Mouse (Mus musculus) liver, embryonic 15.5 days (tissue): ENCODE data around the gene Gm17349. TPM values are rescaled to one million over a fixed set of nuclear protein-coding genes. Genes with fewer than 3 reads are reported as not detected.
"Not testable (repeated sequence)": the region's sequence is repeated elsewhere in the genome, so short reads cannot be mapped to it uniquely, and the experiment has no call there.

Experiments
- ATAC-seq: fragments of 200-750 bp; cut with Nextera tagmentation; 2 replicates; pipeline ENCODE4 v1.8.0; 2017; ENCODE audit warnings: moderate number of reproducible peaks, mild to moderate bottlenecking, moderate library complexity; ENCODE audit not compliant: insufficient read depth
- H3K27ac ChIP-seq: fragments of 300-500 bp; sonication (generic); replicated peaks from 2 replicates; pipeline ENCODE4 v1.5.1; 2015; ENCODE audit warnings: mild to moderate bottlenecking, inconsistent platforms
- H3K27me3 ChIP-seq: fragments of 300-500 bp; sonication (generic); 2 replicates; pipeline ENCODE4 v1.6.1; 2015; ENCODE audit warnings: mild to moderate bottlenecking, inconsistent platforms
- H3K36me3 ChIP-seq: fragments of 300-500 bp; sonication (generic); replicated peaks from 2 replicates; pipeline ENCODE4 v1.6.1; 2015; ENCODE audit warnings: moderate library complexity, mild to moderate bottlenecking, inconsistent platforms
- H3K4me1 ChIP-seq: fragments of 300-500 bp; sonication (generic); replicated peaks from 2 replicates; pipeline ENCODE4 v1.6.1; 2015; ENCODE audit warnings: inconsistent platforms
- H3K4me2 ChIP-seq: fragments of 300-500 bp; sonication (generic); 2 replicates; pipeline ENCODE4 v1.6.1; 2015; ENCODE audit warnings: moderate library complexity, mild to moderate bottlenecking, inconsistent platforms
- H3K4me3 ChIP-seq: fragments of 300-500 bp; sonication (generic); replicated peaks from 2 replicates; pipeline ENCODE4 v1.5.1; 2015; ENCODE audit warnings: mild to moderate bottlenecking, inconsistent platforms
- H3K9ac ChIP-seq: fragments of 300-500 bp; sonication (generic); 2 replicates; pipeline ENCODE4 v1.6.1; 2015; ENCODE audit warnings: moderate library complexity, mild to moderate bottlenecking, inconsistent platforms
- H3K9me3 ChIP-seq: fragments of 300-500 bp; sonication (generic); replicated peaks from 2 replicates; pipeline ENCODE4 v1.6.1; 2016; ENCODE audit warnings: inconsistent platforms
- WGBS: fragments of 180-500 bp; shearing (Covaris S2); methylation state at CpG from one replicate; pipeline ENCODE4 v1.1.7; 2015; ENCODE audit warnings: mixed read lengths; ENCODE audit not compliant: insufficient replicate concordance; 5-methylcytosine and 5-hydroxymethylcytosine counted together
- polyA plus RNA-seq: library from polyadenylated mRNA; unstranded; fragments of >200 nt; fragmentation: Nextera tagmentation; extraction: Ambion mirVana; gene quantifications from 2 replicates; pipeline ENCODE4 v1.2.1, GENCODE M21; 2015

Gene Gm17349
- polyA plus RNA-seq, 1 experiment from 2014 or later = not detected

DNA sequence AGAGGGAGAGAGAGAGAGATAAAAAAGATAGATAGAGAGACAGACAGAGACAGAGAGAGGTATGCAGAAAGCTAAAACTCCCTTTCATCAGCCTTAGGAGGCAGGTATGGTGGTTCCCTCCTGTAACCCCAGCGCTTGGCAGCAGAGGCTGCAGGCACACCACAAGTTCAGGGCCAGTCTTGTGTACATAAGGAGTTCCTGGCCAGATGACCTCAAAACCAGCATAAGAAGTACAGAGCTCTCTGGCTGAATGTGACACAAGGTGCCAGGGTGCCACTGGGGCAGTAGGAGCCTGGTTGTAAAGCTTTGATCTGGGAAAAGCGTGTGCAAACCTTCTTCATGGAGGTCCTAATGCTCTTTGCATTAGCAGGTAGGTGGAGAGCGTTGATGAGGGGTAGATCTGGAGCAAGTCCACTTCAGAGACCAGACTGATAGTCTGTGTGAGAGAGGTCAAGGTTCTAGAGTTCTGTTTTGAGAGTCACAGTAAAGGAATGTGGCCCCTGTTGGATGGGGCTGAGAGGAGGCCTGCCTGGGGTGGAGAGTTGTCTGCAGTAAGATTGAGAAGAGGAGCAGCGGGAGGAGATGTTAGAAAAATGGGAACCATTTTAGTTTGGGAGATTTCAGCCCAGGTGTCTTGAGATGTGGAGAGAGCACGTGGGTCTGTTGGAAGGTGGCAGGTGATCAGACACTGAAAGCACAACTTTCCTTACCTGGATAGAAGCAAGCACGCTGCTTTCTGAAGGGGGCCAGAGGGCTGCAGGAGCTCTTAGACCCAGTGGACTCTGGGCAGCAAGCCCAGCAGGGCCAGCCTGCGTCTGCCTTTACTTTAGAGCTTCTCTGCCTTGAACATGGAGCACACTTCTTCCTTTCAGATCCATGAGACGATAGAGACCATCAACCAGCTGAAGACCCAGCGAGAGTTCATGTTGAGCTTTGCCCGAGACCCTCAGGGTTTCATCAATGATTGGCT is 5.2 kb upstream of the Gm17349 start:
- peaks cover 63% of the 10 kb centered on the region for H3K36me3 ChIP-seq
- H3K27me3 ChIP-seq = no peaks in the 10 kb centered on the region
- ATAC-seq = no peak
- 78% methylated on average over 10 of the region's 10 CpGs for WGBS
- H3K4me2 ChIP-seq = no peak overlapping the region
- no peak overlapping the region for H3K9ac ChIP-seq
- no peaks in the 10 kb centered on the region for H3K9me3 ChIP-seq
- peaks cover 44% of the 10 kb centered on the region for H3K4me1 ChIP-seq
- 0 out of 2 replicates have a peak overlapping the region, but pooled peaks have one; percentile 29 for H3K27ac ChIP-seq
- no peak overlapping the region for H3K4me3 ChIP-seq

DNA sequence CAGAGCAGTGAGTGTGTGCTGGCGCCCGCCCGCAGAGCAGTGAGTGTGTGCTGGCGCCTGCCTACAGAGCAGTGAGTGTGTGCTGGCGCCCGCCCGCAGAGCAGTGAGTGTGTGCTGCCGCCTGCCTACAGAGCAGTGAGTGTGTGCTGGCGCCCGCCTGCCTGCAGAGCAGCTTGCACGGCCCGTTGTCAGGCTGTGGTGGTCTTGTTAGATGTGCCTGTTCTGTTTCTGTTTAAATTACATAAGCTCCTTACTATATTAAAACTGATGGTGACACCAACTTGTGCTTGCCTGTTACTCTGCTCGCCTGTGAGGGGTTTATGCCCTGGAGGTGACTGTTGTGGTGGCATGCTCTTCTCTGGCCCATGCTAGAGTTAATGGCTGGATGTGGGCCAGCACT is 2.9 kb upstream of the Gm17349 start:
- peaks cover 64% of the 10 kb centered on the region for H3K36me3 ChIP-seq
- WGBS = 89% methylated on average over 13 of the region's 13 CpGs
- H3K9ac ChIP-seq = no peak overlapping the region
- H3K4me3 ChIP-seq = no peak overlapping the region
- no peaks in the 10 kb centered on the region for H3K9me3 ChIP-seq
- H3K27me3 ChIP-seq = no peaks in the 10 kb centered on the region
- no peak overlapping the region for H3K27ac ChIP-seq
- no peak for ATAC-seq
- H3K4me1 ChIP-seq = peaks cover 38% of the 10 kb centered on the region
- H3K4me2 ChIP-seq = no peak overlapping the region

DNA sequence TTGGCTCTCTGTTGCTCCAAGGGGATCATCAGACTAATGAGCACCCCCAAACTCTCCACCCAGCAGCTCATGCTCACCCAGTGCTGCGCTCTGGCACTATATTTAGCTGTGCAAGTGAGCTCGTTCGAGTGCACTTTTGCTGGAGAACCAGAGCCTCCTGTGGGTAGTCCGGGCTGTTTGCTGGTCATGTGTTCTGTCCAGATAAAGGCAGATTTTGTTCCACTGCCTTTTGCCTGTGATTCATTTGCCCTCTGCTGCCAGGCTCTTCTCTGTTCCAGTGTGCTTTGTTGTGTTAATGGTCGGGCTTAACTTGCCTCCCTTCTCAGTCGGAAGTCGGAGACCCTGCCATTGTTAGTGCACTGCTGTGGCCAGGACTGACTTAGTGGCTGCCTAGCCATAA is 409 bp downstream of the Gm17349 start:
- Histone ChIP-seq H3K9me3 (no peaks in the 10 kb centered on the region), H3K4me1 (peaks cover 44% of the 10 kb centered on the region), H3K4me3 (no peak overlapping the region), H3K27ac (no peak overlapping the region), H3K27me3 (no peaks in the 10 kb centered on the region), H3K36me3 (peaks cover 37% of the 10 kb centered on the region), H3K4me2 (no peak overlapping the region), H3K9ac (no peak overlapping the region)
- WGBS = 56% methylated on average over 7 of the region's 7 CpGs
- ATAC-seq = no peak

DNA sequence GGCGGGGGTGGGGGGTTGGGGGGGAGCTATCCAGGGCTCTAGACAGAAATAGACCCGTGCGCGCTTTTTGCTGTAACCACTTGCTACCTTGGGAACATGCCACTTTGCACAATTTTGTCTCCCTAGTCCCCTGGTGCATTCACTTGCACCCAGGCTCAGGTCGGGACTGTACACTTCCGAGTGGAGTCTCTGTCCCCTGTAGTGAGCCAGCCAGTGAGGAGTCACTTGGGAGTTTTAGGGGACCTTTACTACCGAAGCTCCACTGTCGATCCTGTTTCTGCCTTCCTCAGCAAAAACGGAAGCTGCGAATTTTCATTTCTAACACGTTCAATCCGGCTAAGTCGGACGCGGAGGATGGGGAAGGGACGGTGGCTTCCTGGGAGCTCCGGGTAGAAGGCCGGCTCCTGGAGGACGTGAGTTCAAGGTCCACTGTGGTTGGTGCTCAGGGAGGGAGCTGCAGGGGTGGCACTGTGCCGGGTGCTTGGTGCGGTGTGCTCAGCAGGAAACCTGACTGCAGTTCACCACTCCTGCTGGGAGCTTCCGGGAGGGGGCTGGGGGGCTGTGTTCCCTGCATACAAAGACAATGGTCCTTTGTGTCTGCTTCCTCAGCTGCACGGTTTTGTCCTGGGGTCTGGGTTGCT is 1.1 kb downstream of the Gm17349 start:
- no peak for ATAC-seq
- no peaks in the 10 kb centered on the region; the same call in 1 of the 2 replicates for H3K27me3 ChIP-seq
- H3K36me3 ChIP-seq = peaks cover 30% of the 10 kb centered on the region
- no peak overlapping the region for H3K27ac ChIP-seq
- no peaks in the 10 kb centered on the region for H3K9me3 ChIP-seq
- no peak overlapping the region for H3K9ac ChIP-seq
- 66% methylated on average over 23 of the region's 23 CpGs for WGBS
- H3K4me3 ChIP-seq = no peak overlapping the region
- no peak overlapping the region for H3K4me2 ChIP-seq
- peaks cover 47% of the 10 kb centered on the region for H3K4me1 ChIP-seq

DNA sequence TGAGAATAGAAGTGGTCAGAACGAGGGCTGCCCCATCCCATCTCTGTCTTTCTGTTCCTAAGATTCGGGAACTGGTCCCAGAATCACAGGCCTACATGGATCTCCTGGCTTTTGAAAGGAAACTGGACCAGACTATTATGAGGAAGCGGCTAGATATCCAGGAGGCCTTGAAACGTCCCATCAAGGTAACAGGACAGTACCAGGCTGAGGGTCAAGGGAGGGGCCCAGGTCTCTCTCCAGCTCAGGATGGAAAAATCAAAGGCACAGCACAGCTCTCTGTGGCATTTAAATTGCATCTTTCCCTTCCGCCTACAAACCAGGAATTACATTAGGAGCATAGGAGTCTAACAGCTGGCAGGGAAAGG is 1.6 kb downstream of the Gm17349 start:
- Histone ChIP-seq H3K4me1 (peaks cover 50% of the 10 kb centered on the region), H3K27ac (no peak overlapping the region), H3K27me3 (peaks cover 3% of the 10 kb centered on the region), H3K9me3 (no peaks in the 10 kb centered on the region), H3K36me3 (peaks cover 25% of the 10 kb centered on the region), H3K4me2 (no peak overlapping the region), H3K9ac (no peak overlapping the region), H3K4me3 (no peak overlapping the region)
- ATAC-seq = no peak
- 81% methylated on average over 5 of the region's 5 CpGs for WGBS

DNA sequence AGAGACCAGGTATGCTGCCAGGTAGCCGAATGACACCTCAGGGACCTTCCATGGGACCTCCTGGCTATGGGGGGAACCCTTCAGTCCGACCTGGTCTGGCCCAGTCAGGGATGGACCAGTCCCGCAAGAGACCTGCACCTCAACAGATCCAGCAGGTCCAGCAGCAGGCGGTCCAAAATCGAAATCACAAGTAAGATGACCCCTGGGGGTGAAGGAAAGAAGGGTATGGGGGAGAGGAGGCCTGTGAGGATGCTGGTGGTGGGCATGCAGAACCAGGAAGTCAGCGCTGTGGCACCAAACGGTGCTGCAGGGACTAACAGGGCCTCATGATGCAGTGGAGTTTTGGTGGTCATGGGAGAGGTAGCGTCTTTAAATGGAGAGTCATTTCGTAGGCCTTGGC is 2.2 kb downstream of the Gm17349 start:
- Histone ChIP-seq H3K36me3 (peaks cover 20% of the 10 kb centered on the region), H3K4me3 (peak overlapping the region; percentile 97), H3K4me2 (peak overlapping the region; percentile 78), H3K9ac (peak overlapping the region; percentile 92; the same call in 1 of the 2 replicates), H3K9me3 (no peaks in the 10 kb centered on the region), H3K27me3 (peaks cover 7% of the 10 kb centered on the region), H3K4me1 (peaks cover 52% of the 10 kb centered on the region), H3K27ac (peak overlapping the region; percentile 91; the same call in 1 of the 2 replicates)
- WGBS = 74% methylated on average over 9 of the region's 9 CpGs
- no peak for ATAC-seq

DNA sequence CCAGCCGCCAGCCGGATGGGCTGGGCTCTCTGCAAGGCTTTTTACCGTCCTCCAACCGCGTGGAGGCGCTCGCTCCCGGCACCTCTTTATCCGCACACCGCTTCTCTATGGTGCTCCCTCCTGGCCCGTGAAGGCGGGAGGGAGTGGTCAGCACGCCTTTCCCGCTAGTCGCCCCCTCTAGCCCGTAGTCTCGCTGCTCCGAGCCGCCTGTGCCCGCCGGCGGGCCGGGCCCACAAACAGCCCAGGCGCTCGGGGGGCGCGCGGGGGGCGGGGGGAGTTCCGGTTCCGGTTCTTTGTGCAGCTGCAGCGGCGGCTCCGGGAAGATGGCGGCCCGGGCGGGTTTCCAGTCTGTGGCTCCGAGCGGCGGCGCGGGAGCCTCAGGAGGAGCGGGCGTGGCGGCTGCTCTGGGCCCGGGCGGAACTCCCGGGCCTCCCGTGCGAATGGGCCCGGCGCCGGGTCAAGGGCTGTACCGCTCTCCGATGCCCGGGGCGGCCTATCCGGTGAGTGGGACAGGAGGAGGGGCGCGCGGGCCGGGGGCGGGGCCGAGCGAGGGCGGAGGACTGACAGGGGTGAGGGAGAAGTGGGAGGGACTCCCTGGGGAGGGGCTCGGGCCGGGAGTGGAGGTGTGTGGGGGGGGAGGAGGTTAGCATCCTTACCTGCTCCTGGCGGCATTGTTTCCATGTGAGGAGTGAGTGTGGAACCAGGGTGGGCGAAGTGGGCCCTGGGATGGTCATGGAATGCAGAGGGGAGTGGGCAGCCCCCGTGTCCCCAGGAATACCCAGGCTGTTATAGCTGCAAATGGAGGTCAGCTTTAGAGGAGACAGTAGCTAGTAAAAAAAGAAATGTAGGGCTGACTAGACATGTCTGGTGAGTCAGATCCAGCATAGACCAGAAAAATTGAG is 3.0 kb downstream of the Gm17349 start, which contains the start of gene Smarcd1:
TSS of gene Smarcd1 (plus strand) at position 131 of the 902 bp plus-strand sequence.
- Histone ChIP-seq H3K4me1 (peaks cover 52% of the 10 kb centered on the region), H3K9ac (peak within 1 kb of the TSS; percentile 92), H3K27me3 (peaks cover 16% of the 10 kb centered on the region), H3K9me3 (no peaks in the 10 kb centered on the region), H3K4me3 (peak within 1 kb of the TSS; percentile 97), H3K36me3 (peaks cover 11% of the 10 kb centered on the region), H3K4me2 (peak within 1 kb of the TSS; percentile 78), H3K27ac (peak within 1 kb of the TSS; percentile 91)
- WGBS = 1% methylated on average over 71 of the region's 71 CpGs
- peak; percentile 91 for ATAC-seq

DNA sequence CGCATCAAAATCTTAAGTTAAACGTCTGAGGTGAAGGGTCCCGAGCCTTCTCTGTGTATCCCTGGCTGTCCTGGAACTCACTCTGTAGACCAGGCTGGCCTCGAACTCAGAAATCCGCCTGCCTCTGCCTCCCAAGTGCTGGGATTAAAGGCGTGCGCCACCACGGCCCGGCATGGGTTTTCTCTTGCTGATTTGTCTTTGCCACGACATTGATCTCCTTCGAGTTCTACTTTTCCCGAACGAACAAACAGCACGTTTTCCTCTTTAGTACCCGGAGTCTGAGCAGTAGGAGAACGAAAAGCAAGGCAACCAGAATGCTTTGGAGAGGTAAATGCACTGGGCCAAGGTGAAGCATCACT is 3.7 kb downstream of the Gm17349 start:
- H3K4me1 ChIP-seq = peaks cover 52% of the 10 kb centered on the region
- H3K4me3 ChIP-seq = peak overlapping the region; percentile 97
- not testable (repeated sequence) for H3K27ac ChIP-seq, H3K36me3 ChIP-seq, H3K9me3 ChIP-seq, ATAC-seq, H3K9ac ChIP-seq
- H3K4me2 ChIP-seq = peak overlapping the region; percentile 78
- WGBS = 36% methylated on average over 16 of the region's 16 CpGs
- peaks cover 22% of the 10 kb centered on the region for H3K27me3 ChIP-seq

DNA sequence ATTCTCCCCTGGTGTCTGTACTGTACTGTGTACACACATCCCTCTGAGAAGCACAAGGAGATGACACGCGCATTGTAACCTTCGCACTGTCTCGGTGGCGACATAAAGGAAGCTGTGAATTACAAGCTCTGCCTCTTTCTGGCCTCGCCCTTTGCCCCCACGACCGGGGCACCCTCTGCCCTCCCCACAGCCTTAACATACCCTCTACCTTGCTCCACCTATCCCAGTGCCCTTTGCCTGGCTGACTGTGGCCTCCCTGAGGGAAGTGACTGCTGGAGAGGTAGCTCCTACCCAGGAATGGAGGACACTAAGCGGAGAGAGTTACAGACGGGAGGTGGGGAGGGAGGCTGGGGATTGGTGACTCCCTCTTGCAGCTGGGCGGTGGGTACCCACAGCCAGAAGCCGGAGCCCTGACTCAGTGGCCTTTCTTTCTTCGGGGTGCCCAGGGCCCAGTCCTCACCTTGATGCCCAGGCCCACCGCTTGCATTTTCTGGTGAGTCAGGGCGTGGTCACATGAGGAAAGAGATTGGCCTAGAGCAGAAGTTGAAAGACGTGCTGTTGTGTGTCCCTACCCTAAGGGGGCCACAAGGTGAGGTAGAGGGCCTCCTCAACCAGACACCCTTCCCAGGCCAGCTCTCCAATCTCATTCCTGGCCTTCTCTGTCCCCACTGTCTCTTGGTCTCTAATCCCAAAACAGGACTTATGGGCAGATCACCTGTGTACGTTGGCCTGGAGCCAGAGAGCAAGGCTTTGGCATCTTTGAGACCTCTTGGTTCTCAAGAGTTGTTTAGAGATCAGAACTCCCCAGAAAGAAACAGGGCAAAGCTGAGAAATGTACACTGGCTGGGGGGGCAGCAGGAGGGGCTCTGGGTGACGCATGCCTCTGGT is 4.8 kb downstream of the Gm17349 start:
- H3K9ac ChIP-seq = no peak overlapping the region
- H3K27me3 ChIP-seq = peaks cover 27% of the 10 kb centered on the region
- H3K4me1 ChIP-seq = peaks cover 52% of the 10 kb centered on the region
- no peak overlapping the region for H3K27ac ChIP-seq
- no peak overlapping the region for H3K4me3 ChIP-seq
- 72% methylated on average over 18 of the region's 18 CpGs for WGBS
- no peak for ATAC-seq
- H3K9me3 ChIP-seq = no peaks in the 10 kb centered on the region
- H3K4me2 ChIP-seq = no peak overlapping the region
- H3K36me3 ChIP-seq = peaks cover under 1% of the 10 kb centered on the region; the same call in 1 of the 2 replicates

DNA sequence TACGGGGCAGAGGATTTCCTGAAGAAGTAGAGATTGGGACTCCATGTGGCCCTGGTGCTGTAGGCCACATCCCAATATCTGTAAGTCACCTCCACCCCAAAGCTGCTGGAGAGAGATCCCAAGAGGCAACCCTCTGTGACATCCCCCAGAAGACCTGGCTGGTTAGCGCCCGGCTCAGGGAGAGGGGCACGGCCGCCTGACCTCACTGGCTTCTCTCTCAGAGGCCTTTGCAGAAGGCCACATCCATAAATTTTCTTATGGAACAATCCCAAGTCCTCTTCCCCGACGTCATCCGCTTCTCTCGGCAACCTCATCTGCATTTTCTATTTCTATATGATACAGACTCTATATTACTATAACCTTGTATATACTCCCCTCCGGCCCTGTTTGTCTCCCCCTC is 5.6 kb downstream of the Gm17349 start:
- peaks cover 34% of the 10 kb centered on the region for H3K27me3 ChIP-seq
- H3K4me2 ChIP-seq = no peak overlapping the region
- H3K27ac ChIP-seq = no peak overlapping the region
- peaks cover 51% of the 10 kb centered on the region for H3K4me1 ChIP-seq
- no peak for ATAC-seq
- 83% methylated on average over 10 of the region's 10 CpGs for WGBS
- no peaks in the 10 kb centered on the region for H3K9me3 ChIP-seq
- H3K9ac ChIP-seq = no peak overlapping the region
- no peaks in the 10 kb centered on the region for H3K36me3 ChIP-seq
- H3K4me3 ChIP-seq = no peak overlapping the region
